17 mouse cellular contexts compared by ENCODE assay signal in the genomic region with DNA sequence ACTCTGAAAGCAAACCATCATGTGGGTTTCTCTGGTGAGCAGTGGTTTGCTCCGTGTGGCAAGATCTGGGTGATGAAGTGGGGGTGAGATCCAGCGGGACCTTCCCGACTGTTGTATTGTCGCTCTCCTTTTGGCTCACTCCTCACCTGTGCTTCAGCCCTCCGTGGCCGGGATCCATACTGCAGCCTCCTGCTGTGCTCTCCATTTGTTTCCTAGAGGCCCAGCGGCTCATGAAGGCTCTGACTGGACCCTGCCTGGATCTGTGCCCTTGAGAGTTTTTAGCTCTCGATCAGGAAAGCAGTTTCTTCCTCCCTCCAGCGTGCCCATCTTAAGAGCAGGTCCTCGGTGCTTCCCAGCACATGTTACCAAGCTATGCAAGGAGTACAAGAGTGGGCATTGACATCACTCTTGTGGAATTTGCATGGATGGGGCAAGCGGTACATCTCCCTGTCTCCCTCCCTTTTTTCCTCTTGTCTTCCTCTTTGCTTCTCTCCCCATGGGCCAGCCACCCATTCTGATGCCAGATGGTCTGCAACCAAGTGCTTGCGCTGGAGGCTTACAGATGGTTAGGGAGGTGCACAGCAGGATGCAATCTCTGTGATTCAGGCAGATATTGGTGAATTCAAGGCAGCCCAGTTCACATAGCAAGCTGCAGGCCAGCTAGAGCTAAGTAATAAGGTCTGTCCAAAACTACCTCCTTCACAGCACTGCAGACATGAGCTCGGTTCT.
A peak's percentile ranks its signal among the peaks of the same experiment; 100 is the strongest.
DNase-seq lines count a peak whose midpoint lies in the region; ATAC-seq and TF ChIP-seq lines count a peak whose summit lies in the region.
"Had no signal": no experiment of that assay in that cellular context is flagged by ENCODE, and none has a peak within 500 bp of the region (broad histone marks: within the 10 kb centered on the region; RNA-seq: fewer than 3 reads in every experiment).

No protein-coding gene starts in this region.

- WGBS in heart, adult 2 months = 50% methylated on average over 13 of the region's 13 CpGs
- WGBS in midbrain, postnatal 0 days = 50% methylated on average over 13 of the region's 13 CpGs
- WGBS in midbrain, embryonic 15.5 days = 49% methylated on average over 13 of the region's 13 CpGs

- no peak for TF ChIP-seq EP300 in heart, adult 2 months (IDR thresholded peaks at IDR 0.05; ENCODE audit: insufficient read depth, low read depth, low read length)

- H3K4me1 ChIP-seq in heart, adult 2 months (ENCODE audit: control insufficient read depth, insufficient read depth, low read length) = peaks cover 4% of the 10 kb centered on the region
- no peaks in the 10 kb centered on the region for H3K4me1 ChIP-seq in midbrain, postnatal 0 days (ENCODE audit: insufficient read depth, low read length)
- 0 out of 2 replicates have a peak, but pooled peaks cover 6% of the 10 kb centered on the region for H3K4me1 ChIP-seq in midbrain, embryonic 15.5 days

- intact Hi-C loops in heart, adult 2 months (cut with DNase I) = no loop called here

- no peaks in the 10 kb centered on the region for H3K9me3 ChIP-seq in midbrain, postnatal 0 days (ENCODE audit: low read length)
- no peaks in the 10 kb centered on the region for H3K9me3 ChIP-seq in midbrain, embryonic 15.5 days
- H3K9me3 ChIP-seq: neural tube, embryonic 13.5 days had no signal

- peak; percentile 15 to 20 for DNase-seq in heart, adult 18-20 months
- DNase-seq in heart, adult 2 months = no peak
- peak; percentile 21 for DNase-seq in midbrain, postnatal 0 days (ENCODE audit: low spot score)
- DNase-seq in cerebellum, adult 9-11 months = peak; percentile 62
- DNase-seq in right cerebral cortex, postnatal 25 days = no peak
- no peak for DNase-seq in kidney, postnatal 36 days
- DNase-seq: adrenal gland, postnatal 25 days; heart, postnatal 36 days; kidney, adult 2 months; lung, embryonic 14.5 days; thymus, adult 2 months had no signal

- no peak overlapping the region for H3K4me3 ChIP-seq in heart, adult 2 months
- H3K4me3 ChIP-seq in midbrain, postnatal 0 days (ENCODE audit: low read depth, low read length) = no peak overlapping the region
- H3K4me3 ChIP-seq in midbrain, embryonic 15.5 days = no peak overlapping the region
- H3K4me3 ChIP-seq: neural tube, embryonic 13.5 days had no signal

- H3K27ac ChIP-seq in heart, adult 2 months = no peak overlapping the region
- H3K27ac ChIP-seq in midbrain, postnatal 0 days (ENCODE audit: low read depth, low read length) = no peak overlapping the region
- H3K27ac ChIP-seq in midbrain, embryonic 15.5 days = no peak overlapping the region
- H3K27ac ChIP-seq: hindbrain, postnatal 0 days; macrophage; neural tube, embryonic 13.5 days had no signal

- no peak for TF ChIP-seq CTCF in heart, adult 2 months (IDR thresholded peaks at IDR 0.05)
- TF ChIP-seq CTCF in midbrain, postnatal 0 days (IDR thresholded peaks at IDR 0.05) = no peak

- H3K4me2 ChIP-seq in midbrain, postnatal 0 days (ENCODE audit: low read depth, low read length, poor library complexity, severe bottlenecking) = no peak overlapping the region
- H3K4me2 ChIP-seq in midbrain, embryonic 15.5 days = no peak overlapping the region
- H3K4me2 ChIP-seq: lung, embryonic 14.5 days; neural tube, embryonic 13.5 days had no signal

- no peak overlapping the region for H3K9ac ChIP-seq in heart, adult 2 months (ENCODE audit: low read depth, low read length)
- H3K9ac ChIP-seq in midbrain, postnatal 0 days (replicated peaks; ENCODE audit: low read length, poor library complexity, severe bottlenecking) = no peak overlapping the region
- no peak overlapping the region for H3K9ac ChIP-seq in midbrain, embryonic 15.5 days
- H3K9ac ChIP-seq: lung, embryonic 14.5 days; neural tube, embryonic 13.5 days had no signal

- no peaks in the 10 kb centered on the region for H3K27me3 ChIP-seq in heart, adult 2 months (ENCODE audit: control insufficient read depth, insufficient read depth, low read length)
- H3K27me3 ChIP-seq in midbrain, postnatal 0 days (ENCODE audit: insufficient read depth, low read length) = no peaks in the 10 kb centered on the region
- H3K27me3 ChIP-seq in midbrain, embryonic 15.5 days (replicated peaks) = no peaks in the 10 kb centered on the region
- H3K27me3 ChIP-seq: neural tube, embryonic 13.5 days had no signal

- ATAC-seq in midbrain, postnatal 0 days (ENCODE audit: low FRiP score) = no peak
- no peak for ATAC-seq in midbrain, embryonic 15.5 days (replicated peaks)
- ATAC-seq: activated CD4-positive, CD25-positive, alpha-beta regulatory T cell, adult 4 months; CD4-positive, CD25-positive, alpha-beta regulatory T cell, adult 4 months; hindbrain, postnatal 0 days had no signal

- TF ChIP-seq POLR2A in heart, adult 2 months (IDR thresholded peaks at IDR 0.05; ENCODE audit: insufficient read depth, low read depth, low read length) = no peak

- no peaks in the 10 kb centered on the region for H3K79me2 ChIP-seq in heart, adult 2 months (replicated peaks; ENCODE audit: control insufficient read depth, insufficient read depth, low read length)

- H3K36me3 ChIP-seq in heart, adult 2 months (ENCODE audit: control insufficient read depth, insufficient read depth, low read length) = no peaks in the 10 kb centered on the region
- H3K36me3 ChIP-seq in midbrain, postnatal 0 days (ENCODE audit: insufficient read depth, low read length) = peaks cover 4% of the 10 kb centered on the region; the same call in 1 of the 2 replicates
- no peaks in the 10 kb centered on the region for H3K36me3 ChIP-seq in midbrain, embryonic 15.5 days (replicated peaks)
- H3K36me3 ChIP-seq: neural tube, embryonic 13.5 days had no signal

Comparison
In these comparisons a context has a peak if more than half of its experiments do, and no peak if none do; other contexts are left out.
1. DNase-seq: peak in heart, adult 18-20 months (2 of 2), midbrain, postnatal 0 days (single experiment) and cerebellum, adult 9-11 months (single experiment); none in heart, adult 2 months (0 of 2), right cerebral cortex, postnatal 25 days (single experiment) and kidney, postnatal 36 days (0 of 2).